Mouse (Mus musculus) gastrocnemius, postnatal 14 days (tissue): ENCODE measurements around the gene Gm45902. TPM values are rescaled to one million over a fixed set of nuclear protein-coding genes. Genes with fewer than 3 reads are reported as not detected.

Experiments used
- total RNA-seq, 2 experiments: library from RNA; stranded (reverse); gene quantifications; 2 replicates each; pipeline ENCODE4 v1.2.3; 2021

Gene Gm45902
- total RNA-seq, 2 experiments from 2014 or later: 1.1 to 1.2 TPM

Other genes starting within 250 kb of the Gm45902 start
- gene Nmt2, start 228.6 kb downstream of the Gm45902 start, total RNA-seq: 1 to 10 TPM; 7.4 to 9.6 TPM
- 1 to 10 TPM; 5.2 to 5.6 TPM for gene Rpp38, start 180.1 kb downstream of the Gm45902 start, total RNA-seq
- gene Acbd7, start 176.6 kb downstream of the Gm45902 start, total RNA-seq: under 1 TPM; 0.43 to 0.64 TPM
- not detected for gene Olah, start 115.6 kb downstream of the Gm45902 start, total RNA-seq
- gene Meig1, start 90.1 kb downstream of the Gm45902 start, total RNA-seq: not detected
- 1 to 10 TPM; 2.0 to 2.2 TPM for gene Dclre1c, start 88.7 kb downstream of the Gm45902 start, total RNA-seq
- gene Suv39h2, start 37.8 kb downstream of the Gm45902 start, total RNA-seq: 1 to 10 TPM in 1 of 2 experiments, under 1 TPM in 1; 0.78 to 1.6 TPM
- 10 to 100 TPM; 14.8 to 16.1 TPM for gene Hspa14, start within 50 bp of the Gm45902 start, total RNA-seq
- gene Cdnf, start 240 bp upstream of the Gm45902 start, total RNA-seq: 10 to 100 TPM; 22.1 to 24.0 TPM
- gene Fam107b, start 57.7 kb upstream of the Gm45902 start, total RNA-seq: 1 to 10 TPM; 5.1 to 7.3 TPM